Mouse (Mus musculus) megakaryocyte, embryonic 14.5 days (primary cell): ENCODE data around the gene Orm1.

Experiments used
- FLI1 ChIP-seq: IDR thresholded peaks from 2 replicates; pipeline ENCODE4 v1.6.1; 2012; ENCODE audit warnings: low read length, inconsistent platforms, mixed read lengths
- GATA1 ChIP-seq: IDR thresholded peaks from 3 replicates; pipeline ENCODE4 v1.6.1; 2012; ENCODE audit warnings: mixed read lengths, low read length, inconsistent platforms, borderline replicate concordance

DNA sequence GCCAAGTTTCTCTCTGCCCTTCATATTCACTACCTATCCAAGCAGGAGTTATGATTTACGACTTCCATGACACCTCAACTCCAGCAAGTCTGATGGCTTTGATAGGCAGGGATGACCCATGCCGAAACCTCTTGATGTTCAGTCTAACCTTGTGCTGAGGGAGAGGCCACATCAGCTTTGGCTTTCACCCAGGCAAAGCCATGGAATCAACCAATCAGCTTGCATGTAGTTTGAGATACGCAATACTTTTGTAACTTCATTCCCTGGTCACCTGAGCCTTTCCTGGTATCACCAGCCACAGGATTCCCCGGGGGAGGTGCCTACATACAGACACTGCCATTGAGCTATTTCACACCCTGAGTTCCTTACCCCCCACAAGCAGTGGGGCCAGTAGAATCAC is 2.3 kb downstream of the Orm1 start:
- TF ChIP-seq GATA1 (no peak), FLI1 (no peak)
